Mouse (Mus musculus) kidney, postnatal 0 days (tissue): ENCODE measurements around the gene Actl10. TPM values are rescaled to one million over a fixed set of nuclear protein-coding genes. Genes with fewer than 3 reads are reported as not detected.

Experiments used
- ATAC-seq: fragments of 200-750 bp; cut with Nextera tagmentation; replicated peaks from 2 replicates; pipeline ENCODE4 v1.8.0; 2017; ENCODE audit warnings: low read depth, moderate number of reproducible peaks, moderate TSS enrichment, moderate library complexity; ENCODE audit not compliant: low FRiP score
- DNase-seq: peaks from one replicate; pipeline ENCODE4 v3.0.0-alpha.2; 2016; ENCODE audit warnings: low spot score
- H3K27ac ChIP-seq: fragments of 300-500 bp; sonication (generic); 2 replicates; pipeline ENCODE4 v1.5.1; 2014; ENCODE audit warnings: mild to moderate bottlenecking
- H3K27me3 ChIP-seq: fragments of 300-500 bp; sonication (generic); 2 replicates; pipeline ENCODE4 v1.6.1; 2014; ENCODE audit warnings: low read length, mixed read lengths; ENCODE audit not compliant: insufficient read depth
- H3K36me3 ChIP-seq: fragments of 300-500 bp; sonication (generic); 2 replicates; pipeline ENCODE4 v1.6.1; 2014; ENCODE audit warnings: low read length, mixed read lengths; ENCODE audit not compliant: insufficient read depth
- H3K4me1 ChIP-seq: fragments of 300-500 bp; sonication (generic); replicated peaks from 2 replicates; pipeline ENCODE4 v1.6.1; 2014; ENCODE audit warnings: antibody characterized with exemption, low read length, mixed read lengths; ENCODE audit not compliant: insufficient read depth
- H3K4me2 ChIP-seq: fragments of 300-500 bp; sonication (generic); 2 replicates; pipeline ENCODE4 v1.6.1; 2014; ENCODE audit warnings: mild to moderate bottlenecking, low read length, moderate library complexity, mixed read lengths
- H3K4me3 ChIP-seq: fragments of 300-500 bp; sonication (generic); replicated peaks from 2 replicates; pipeline ENCODE4 v1.5.1; 2014; ENCODE audit warnings: low read depth, low read length
- H3K9ac ChIP-seq: fragments of 300-500 bp; sonication (generic); 2 replicates; pipeline ENCODE4 v1.6.1; 2014; ENCODE audit warnings: low read depth, low read length
- H3K9me3 ChIP-seq: fragments of 300-500 bp; sonication (generic); replicated peaks from 2 replicates; pipeline ENCODE4 v1.6.1; 2016; ENCODE audit warnings: low read length, inconsistent platforms, mixed read lengths
- CTCF ChIP-seq: IDR thresholded peaks from 2 replicates; pipeline ENCODE4 v1.5.1; 2016; ENCODE audit warnings: antibody characterized with exemption, low read depth, mild to moderate bottlenecking, moderate library complexity
- WGBS: fragments of 180-500 bp; shearing (Covaris S2); extraction: QIAGEN DNeasy Blood & Tissue Kit; methylation state at CpG from one replicate; pipeline ENCODE4 v1.1.7; 2014; 5-methylcytosine and 5-hydroxymethylcytosine counted together
- polyA plus RNA-seq: library from polyadenylated mRNA; unstranded; fragments of >200 nt; fragmentation: Nextera tagmentation; extraction: Ambion mirVana; gene quantifications from 2 replicates; pipeline ENCODE4 v1.2.1, GENCODE M21; 2015

The Actl10 gene
- polyA plus RNA-seq, 1 experiment from 2014 or later: not detected

DNA sequence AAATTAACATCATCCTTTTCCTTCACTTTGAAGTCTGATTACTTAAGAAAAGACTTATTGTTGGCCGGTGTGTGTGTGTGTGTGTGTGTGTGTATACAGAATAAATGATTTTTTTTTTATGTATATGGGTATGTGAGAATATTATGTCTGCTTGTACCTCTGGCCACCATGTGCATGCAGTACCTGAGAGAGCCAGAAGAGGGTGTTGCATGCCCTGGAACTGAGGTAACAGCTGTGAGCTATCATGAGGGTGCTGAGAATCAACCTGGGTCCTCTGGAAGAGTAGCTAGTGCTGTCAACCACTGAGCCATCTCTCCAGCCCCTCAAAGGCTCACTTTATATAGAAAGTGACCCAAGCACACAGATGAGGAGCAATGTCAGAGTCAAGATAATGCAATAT lies 29.8 kb downstream of the Actl10 start:
- H3K4me3 ChIP-seq: no peak overlapping the region
- no peaks in the 10 kb centered on the region for H3K9me3 ChIP-seq
- TF ChIP-seq CTCF: peak; percentile 24; the same call in 1 of the 2 replicates
- no peaks in the 10 kb centered on the region for H3K36me3 ChIP-seq
- H3K9ac ChIP-seq: no peak overlapping the region
- DNase-seq (no peak), ATAC-seq (no peak)
- H3K4me2 ChIP-seq: no peak overlapping the region
- no peak overlapping the region for H3K27ac ChIP-seq
- H3K4me1 ChIP-seq: no peaks in the 10 kb centered on the region; the same call in 1 of the 2 replicates
- 96% methylated on average over 1 of the region's 1 CpGs for WGBS
- H3K27me3 ChIP-seq: no peaks in the 10 kb centered on the region

DNA sequence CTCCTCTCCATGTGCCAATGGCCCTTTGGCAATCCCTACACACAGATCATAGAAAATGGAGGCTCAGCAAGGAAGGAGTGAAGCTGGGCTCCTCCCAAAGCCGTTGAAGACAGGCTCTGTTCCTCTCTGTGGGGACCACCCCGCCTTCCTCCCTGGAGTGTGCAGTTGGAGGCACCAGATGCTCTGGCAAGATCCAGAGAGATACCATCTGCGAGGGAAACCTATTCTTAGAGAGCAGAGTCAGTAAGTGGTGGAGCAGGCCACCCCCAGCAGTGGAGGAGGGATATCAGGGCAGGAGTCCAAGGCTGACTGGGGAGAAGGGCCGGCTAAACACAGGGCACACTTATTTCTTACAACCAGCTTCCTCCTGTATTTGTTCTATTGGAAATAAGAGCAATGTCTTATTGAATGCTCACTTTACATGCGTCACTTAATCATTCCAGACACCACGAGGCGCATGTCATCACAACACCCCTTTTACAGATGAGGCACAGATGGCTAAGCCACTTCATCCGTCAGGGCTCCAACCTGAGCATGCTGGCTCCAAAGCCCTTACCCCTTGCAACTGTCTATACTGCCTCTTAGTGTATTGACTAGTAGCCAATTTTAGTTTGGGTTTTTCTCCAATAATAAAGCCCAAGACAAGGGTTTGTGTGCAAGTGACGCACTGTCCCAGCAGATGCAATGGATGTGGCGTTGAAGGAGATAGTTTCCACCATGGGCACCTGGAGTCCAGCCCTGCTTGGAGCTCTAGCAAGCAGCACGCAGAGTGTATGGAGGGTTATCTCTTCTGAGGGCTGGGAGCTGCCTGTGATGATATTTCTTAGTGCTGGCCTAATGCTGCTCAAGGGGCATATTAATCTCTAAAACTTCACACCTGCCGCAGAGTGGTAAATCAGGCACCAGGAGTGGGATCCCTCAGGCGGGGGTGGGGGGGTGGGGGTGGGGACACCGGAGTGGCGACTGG lies 32.6 kb downstream of the Actl10 start:
- 67% methylated on average over 15 of the region's 15 CpGs for WGBS
- Histone ChIP-seq H3K9me3 (no peaks in the 10 kb centered on the region), H3K27ac (no peak overlapping the region), H3K36me3 (peaks cover 5% of the 10 kb centered on the region; the same call in 1 of the 2 replicates), H3K4me2 (no peak overlapping the region), H3K4me1 (no peaks in the 10 kb centered on the region), H3K27me3 (no peaks in the 10 kb centered on the region), H3K9ac (no peak overlapping the region), H3K4me3 (no peak overlapping the region)
- no peak for DNase-seq
- TF ChIP-seq CTCF: no peak
- ATAC-seq: no peak

DNA sequence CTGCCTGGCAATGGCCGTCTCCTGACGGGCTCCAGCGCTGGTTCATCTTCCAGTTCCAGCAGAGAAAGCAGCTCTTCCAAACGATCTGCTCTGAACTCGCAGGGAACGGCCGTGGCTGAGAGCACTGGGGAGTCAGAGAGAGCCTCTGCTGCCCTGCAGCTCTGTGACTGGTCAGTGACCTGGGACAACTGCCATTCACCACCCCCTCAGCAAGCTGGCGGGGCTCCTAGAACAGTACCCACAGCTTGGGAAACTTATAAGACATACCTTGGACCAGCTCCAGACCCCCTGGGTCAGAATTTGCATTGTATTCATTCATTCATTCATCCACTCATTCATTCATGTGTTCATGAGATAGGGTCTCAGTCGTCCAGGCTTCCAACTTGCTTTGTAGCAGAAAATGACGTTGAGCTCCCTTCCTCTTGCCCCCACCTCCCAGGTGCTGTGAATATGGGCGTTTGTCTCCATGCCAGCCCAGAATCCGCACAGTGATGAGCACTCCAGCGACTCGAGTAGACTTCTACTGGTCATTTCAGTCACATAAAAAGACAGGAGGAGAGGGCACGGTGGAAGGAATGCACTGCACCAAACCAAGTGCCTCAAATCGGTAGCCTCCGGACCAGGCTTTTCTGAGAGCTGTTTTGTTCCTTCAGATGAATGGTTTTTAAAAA lies 33.5 kb downstream of the Actl10 start:
- H3K9me3 ChIP-seq: no peaks in the 10 kb centered on the region
- H3K27ac ChIP-seq: no peak overlapping the region
- H3K4me2 ChIP-seq: no peak overlapping the region
- H3K9ac ChIP-seq: no peak overlapping the region
- 49% methylated on average over 17 of the region's 17 CpGs for WGBS
- no peak for DNase-seq
- H3K4me1 ChIP-seq: no peaks in the 10 kb centered on the region
- H3K27me3 ChIP-seq: no peaks in the 10 kb centered on the region
- no peak overlapping the region for H3K4me3 ChIP-seq
- no peak for ATAC-seq
- peaks cover 5% of the 10 kb centered on the region; the same call in 1 of the 2 replicates for H3K36me3 ChIP-seq
- TF ChIP-seq CTCF: no peak

DNA sequence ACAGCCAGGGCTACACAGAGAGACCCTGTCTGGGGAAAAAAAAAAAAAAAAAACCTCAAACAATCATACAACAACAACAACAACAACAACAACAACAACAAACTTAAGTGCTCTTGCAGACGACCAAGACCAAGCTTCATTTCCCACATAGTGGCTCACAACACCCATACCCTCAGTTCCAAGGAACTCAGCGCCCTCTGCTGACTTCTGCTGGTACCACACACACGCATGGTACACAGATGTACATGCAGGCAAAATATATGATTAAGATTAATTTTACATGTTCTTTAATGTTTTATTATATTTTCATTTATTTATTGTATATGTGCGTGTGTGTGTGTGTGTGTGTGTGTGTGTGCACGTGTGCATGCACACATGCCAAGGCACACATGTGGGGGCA lies 34.8 kb downstream of the Actl10 start:
- peak; percentile 44 for DNase-seq
- TF ChIP-seq CTCF: peak; percentile 68
- H3K9ac ChIP-seq: no peak overlapping the region
- no peaks in the 10 kb centered on the region for H3K27me3 ChIP-seq
- no peaks in the 10 kb centered on the region for H3K4me1 ChIP-seq
- H3K36me3 ChIP-seq: peaks cover 5% of the 10 kb centered on the region; the same call in 1 of the 2 replicates
- H3K27ac ChIP-seq: no peak overlapping the region
- H3K9me3 ChIP-seq: no peaks in the 10 kb centered on the region
- 76% methylated on average over 5 of the region's 5 CpGs for WGBS
- H3K4me3 ChIP-seq: no peak overlapping the region
- no peak overlapping the region for H3K4me2 ChIP-seq
- no peak for ATAC-seq

DNA sequence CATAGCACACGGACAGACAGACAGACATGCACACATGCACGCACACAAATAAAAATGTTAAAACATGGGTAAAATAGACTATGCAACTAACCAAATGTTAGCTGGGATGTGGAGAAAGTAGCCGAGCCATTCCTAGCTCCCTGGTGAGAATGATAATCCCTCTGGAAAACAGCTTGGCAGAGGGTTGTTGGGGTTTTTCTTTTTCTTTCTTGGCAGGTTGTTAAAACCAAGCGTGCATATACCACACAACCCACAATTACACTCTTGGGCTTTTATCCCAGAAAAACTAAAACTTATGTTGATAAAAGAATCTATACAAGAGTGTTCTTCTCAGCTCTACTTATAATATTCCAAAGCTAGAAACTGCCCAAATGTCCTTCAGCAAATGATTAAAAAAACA lies 37.5 kb downstream of the Actl10 start:
- ATAC-seq: no peak
- no peaks in the 10 kb centered on the region for H3K9me3 ChIP-seq
- H3K36me3 ChIP-seq: peaks cover 14% of the 10 kb centered on the region; the same call in 1 of the 2 replicates
- H3K9ac ChIP-seq: no peak overlapping the region
- H3K4me2 ChIP-seq: no peak overlapping the region
- WGBS: 87% methylated on average over 4 of the region's 4 CpGs
- DNase-seq: no peak
- no peak for TF ChIP-seq CTCF
- no peak overlapping the region for H3K27ac ChIP-seq
- no peak overlapping the region for H3K4me3 ChIP-seq
- no peaks in the 10 kb centered on the region for H3K4me1 ChIP-seq
- no peaks in the 10 kb centered on the region for H3K27me3 ChIP-seq

DNA sequence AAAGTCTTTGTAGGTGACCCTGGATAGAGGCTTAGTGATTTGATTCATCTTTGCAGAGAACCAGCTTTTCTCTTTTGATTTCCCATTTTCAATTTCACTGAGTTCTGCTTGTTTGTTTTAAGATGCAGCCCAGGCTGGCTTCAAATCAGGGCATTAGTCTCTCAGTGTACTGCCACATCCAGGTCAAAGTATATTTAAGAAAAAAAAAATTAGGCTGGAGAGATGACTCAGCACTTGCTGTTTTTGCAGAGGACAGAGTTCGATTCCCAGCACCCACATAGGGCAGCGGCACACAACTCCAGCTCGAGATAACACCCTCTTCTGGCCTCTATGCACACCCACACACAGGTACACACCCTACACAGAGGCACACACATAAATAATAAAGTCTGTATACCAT lies 39.7 kb downstream of the Actl10 start:
- WGBS: 84% methylated on average over 3 of the region's 3 CpGs
- Histone ChIP-seq H3K27ac (no peak overlapping the region), H3K4me2 (no peak overlapping the region), H3K4me1 (no peaks in the 10 kb centered on the region), H3K27me3 (no peaks in the 10 kb centered on the region), H3K9ac (no peak overlapping the region), H3K9me3 (no peaks in the 10 kb centered on the region), H3K4me3 (no peak overlapping the region), H3K36me3 (peaks cover 19% of the 10 kb centered on the region)
- no peak for TF ChIP-seq CTCF
- no peak for ATAC-seq
- DNase-seq: no peak
